Mouse (Mus musculus): Measurements from ENCODE around the gene Midn. TPM values are rescaled to one million over a fixed set of nuclear protein-coding genes. Genes with fewer than 3 reads are reported as not detected.
A peak's percentile ranks its signal among the peaks of the same experiment; 100 is the strongest.

Midn gene
- polyA plus RNA-seq, 1 experiment: 128 TPM

- WGBS: 94% methylated on average over 8 of the region's 8 CpGs
- peaks cover 56% of the 10 kb centered on the region for H3K36me3 ChIP-seq (ENCODE audit: control insufficient read depth, insufficient read depth, low read length)
- DNase-seq (ENCODE audit: low read depth in 1 of 2, low spot score in 2 of 2): no peak
- no peaks in the 10 kb centered on the region for H3K27me3 ChIP-seq (ENCODE audit: control insufficient read depth, insufficient read depth, low read length)
- TF ChIP-seq CTCF (IDR thresholded peaks at IDR 0.05; ENCODE audit: extremely low read depth, insufficient read depth, insufficient read length, insufficient replicate concordance) (no peak), POLR2A (IDR thresholded peaks at IDR 0.05; ENCODE audit: low read depth, low read length) (no peak)
- H3K27ac ChIP-seq (ENCODE audit: insufficient read depth, low read length): no peak overlapping the region
- no peak overlapping the region for H3K4me3 ChIP-seq (ENCODE audit: extremely low read depth, insufficient read depth, insufficient read length)
- no peaks in the 10 kb centered on the region for H3K4me1 ChIP-seq (ENCODE audit: control insufficient read depth, insufficient read depth, insufficient read length)
Observed at GRCm38 (mm10) chr10:80127920-80128319, 20.2 kb upstream of the Midn start.

DNA sequence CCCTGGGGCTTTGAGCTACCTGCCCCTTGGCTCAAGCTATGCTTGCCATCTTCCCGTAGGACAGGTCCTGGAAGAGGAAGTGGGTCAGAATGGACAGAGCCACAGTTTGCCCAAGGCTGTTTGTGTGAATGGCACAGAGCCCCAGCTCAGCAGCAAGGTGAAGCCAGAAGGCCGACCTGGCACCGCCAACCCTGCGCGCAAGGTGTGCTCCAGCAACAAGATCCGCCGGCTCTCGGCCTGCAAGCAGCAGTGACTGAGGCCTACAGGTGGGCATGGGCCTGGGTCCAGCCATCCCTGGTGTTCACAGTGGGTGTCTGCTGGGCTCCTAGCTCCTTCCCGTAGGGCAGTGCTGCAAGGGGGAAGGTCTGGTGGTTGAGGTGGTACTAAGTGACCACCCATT lies 18.2 kb upstream of the Midn start:
- TF ChIP-seq POLR2A (IDR thresholded peaks at IDR 0.05; ENCODE audit: low read depth, low read length): no peak
- no peak for TF ChIP-seq CTCF (IDR thresholded peaks at IDR 0.05; ENCODE audit: extremely low read depth, insufficient read depth, insufficient read length, insufficient replicate concordance)
- no peak for DNase-seq (ENCODE audit: low read depth in 1 of 2, low spot score in 2 of 2)
- peaks cover 49% of the 10 kb centered on the region for H3K36me3 ChIP-seq (ENCODE audit: control insufficient read depth, insufficient read depth, low read length)
- peaks cover 6% of the 10 kb centered on the region; the same call in 1 of the 2 replicates for H3K4me1 ChIP-seq (ENCODE audit: control insufficient read depth, insufficient read depth, insufficient read length)
- H3K27me3 ChIP-seq (ENCODE audit: control insufficient read depth, insufficient read depth, low read length): no peaks in the 10 kb centered on the region
- H3K27ac ChIP-seq (ENCODE audit: insufficient read depth, low read length): no peak overlapping the region
- H3K4me3 ChIP-seq (ENCODE audit: extremely low read depth, insufficient read depth, insufficient read length): no peak overlapping the region
- 97% methylated on average over 9 of the region's 9 CpGs for WGBS

DNA sequence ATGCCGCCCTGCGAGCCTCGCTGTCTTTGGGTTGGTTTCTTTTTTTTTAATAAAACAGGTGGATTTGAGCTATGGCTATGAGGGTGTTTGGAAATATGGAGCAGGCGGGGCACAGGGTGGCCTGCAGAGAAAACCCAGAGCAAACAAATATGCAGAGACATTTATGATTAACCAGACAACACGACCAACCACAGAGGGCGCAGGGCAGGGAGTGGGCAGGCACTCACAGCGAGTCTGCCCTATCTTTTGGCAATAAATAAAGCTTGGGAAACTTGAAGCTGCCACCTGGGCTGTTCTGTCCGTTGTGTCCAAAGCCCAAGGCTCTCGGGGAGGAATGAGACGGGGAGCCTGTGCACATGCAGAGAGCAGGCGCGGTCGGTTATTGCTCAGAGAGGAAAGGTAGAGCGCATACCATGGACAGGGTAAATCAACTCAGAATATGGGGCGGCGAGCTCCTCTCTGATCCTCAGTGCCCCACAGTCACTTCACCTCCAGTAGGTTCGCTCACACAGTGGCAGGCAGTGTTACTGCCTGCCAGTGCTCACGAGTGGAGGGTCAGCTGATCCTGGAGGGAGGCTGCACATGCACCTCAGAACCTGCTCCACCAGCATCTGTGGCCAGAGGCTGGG lies 17.6 kb upstream of the Midn start:
- H3K36me3 ChIP-seq (ENCODE audit: control insufficient read depth, insufficient read depth, low read length): peaks cover 47% of the 10 kb centered on the region
- peaks cover 6% of the 10 kb centered on the region; the same call in 1 of the 2 replicates for H3K4me1 ChIP-seq (ENCODE audit: control insufficient read depth, insufficient read depth, insufficient read length)
- no peak overlapping the region for H3K4me3 ChIP-seq (ENCODE audit: extremely low read depth, insufficient read depth, insufficient read length)
- TF ChIP-seq CTCF (IDR thresholded peaks at IDR 0.05; ENCODE audit: extremely low read depth, insufficient read depth, insufficient read length, insufficient replicate concordance): no peak
- TF ChIP-seq POLR2A (IDR thresholded peaks at IDR 0.05; ENCODE audit: low read depth, low read length): no peak
- 96% methylated on average over 18 of the region's 18 CpGs for WGBS
- H3K27me3 ChIP-seq (ENCODE audit: control insufficient read depth, insufficient read depth, low read length): no peaks in the 10 kb centered on the region
- DNase-seq (ENCODE audit: low read depth in 1 of 2, low spot score in 2 of 2): no peak
- no peak overlapping the region for H3K27ac ChIP-seq (ENCODE audit: insufficient read depth, low read length)

DNA sequence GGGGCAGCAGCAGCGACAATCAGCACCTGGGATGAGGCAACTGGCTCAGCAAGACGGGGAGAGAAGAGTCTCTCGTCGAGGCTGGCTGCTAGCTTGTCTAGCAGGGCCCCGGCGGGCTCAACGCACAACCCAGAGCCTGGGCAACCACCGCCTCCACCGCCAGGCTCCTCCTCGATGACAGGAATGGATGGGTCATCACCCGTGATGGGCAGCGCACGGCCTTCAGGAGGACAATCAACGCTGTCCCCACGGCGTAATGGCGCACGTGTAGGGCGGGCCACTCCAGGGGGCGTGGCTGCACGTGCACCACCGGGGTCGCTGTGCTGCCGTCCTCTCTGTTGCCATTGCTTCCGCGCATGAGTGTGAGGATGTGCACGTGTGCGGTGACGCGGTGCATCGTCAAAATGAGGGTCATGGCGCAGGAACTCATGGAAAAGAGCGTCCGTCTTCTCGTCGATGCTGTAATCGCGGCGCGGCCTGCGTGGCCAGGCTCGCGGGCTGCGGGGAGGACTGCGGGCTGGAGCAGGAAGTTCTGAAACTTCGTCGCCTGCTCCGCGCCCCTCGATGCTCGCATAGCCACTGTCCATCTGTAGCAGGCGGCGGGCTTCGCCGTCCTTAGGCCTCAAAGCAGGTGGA lies 16.6 kb upstream of the Midn start:
- Histone ChIP-seq H3K4me3 (ENCODE audit: extremely low read depth, insufficient read depth, insufficient read length) (no peak overlapping the region), H3K36me3 (ENCODE audit: control insufficient read depth, insufficient read depth, low read length) (peaks cover 38% of the 10 kb centered on the region), H3K4me1 (ENCODE audit: control insufficient read depth, insufficient read depth, insufficient read length) (peaks cover 6% of the 10 kb centered on the region; the same call in 1 of the 2 replicates), H3K27me3 (ENCODE audit: control insufficient read depth, insufficient read depth, low read length) (no peaks in the 10 kb centered on the region), H3K27ac (ENCODE audit: insufficient read depth, low read length) (no peak overlapping the region)
- WGBS: 80% methylated on average over 55 of the region's 55 CpGs
- DNase-seq (ENCODE audit: low read depth in 1 of 2, low spot score in 2 of 2): no peak
- TF ChIP-seq CTCF (IDR thresholded peaks at IDR 0.05; ENCODE audit: extremely low read depth, insufficient read depth, insufficient read length, insufficient replicate concordance): no peak
- TF ChIP-seq POLR2A (IDR thresholded peaks at IDR 0.05; ENCODE audit: low read depth, low read length): no peak

GRCm38 (mm10) chr10:80131952-80132350 lies 16.1 kb upstream of the Midn start:
- WGBS: 86% methylated on average over 27 of the region's 27 CpGs

GRCm38 (mm10) chr10:80133226-80133849 lies 14.7 kb upstream of the Midn start:
- peaks cover 3% of the 10 kb centered on the region; the same call in 1 of the 2 replicates for H3K27me3 ChIP-seq (ENCODE audit: control insufficient read depth, insufficient read depth, low read length)
- H3K4me1 ChIP-seq (ENCODE audit: control insufficient read depth, insufficient read depth, insufficient read length): peaks cover 7% of the 10 kb centered on the region; the same call in 1 of the 2 replicates
- H3K27ac ChIP-seq (ENCODE audit: insufficient read depth, low read length): peak overlapping the region; percentile 35
- no peak for DNase-seq (ENCODE audit: low read depth in 1 of 2, low spot score in 2 of 2)
- H3K36me3 ChIP-seq (ENCODE audit: control insufficient read depth, insufficient read depth, low read length): peaks cover 26% of the 10 kb centered on the region
- H3K4me3 ChIP-seq (ENCODE audit: extremely low read depth, insufficient read depth, insufficient read length): no peak overlapping the region
- WGBS: 50% methylated on average over 8 of the region's 8 CpGs
- TF ChIP-seq CTCF (IDR thresholded peaks at IDR 0.05; ENCODE audit: extremely low read depth, insufficient read depth, insufficient read length, insufficient replicate concordance) (no peak), POLR2A (IDR thresholded peaks at IDR 0.05; ENCODE audit: low read depth, low read length) (no peak)

More at GRCm38 (mm10) chr10:80131952-80132350, 16.1 kb upstream of the Midn start:
- Histone ChIP-seq H3K27me3 (ENCODE audit: control insufficient read depth, insufficient read depth, low read length) (no peaks in the 10 kb centered on the region), H3K4me3 (ENCODE audit: extremely low read depth, insufficient read depth, insufficient read length) (no peak overlapping the region), H3K4me1 (ENCODE audit: control insufficient read depth, insufficient read depth, insufficient read length) (peaks cover 6% of the 10 kb centered on the region; the same call in 1 of the 2 replicates), H3K36me3 (ENCODE audit: control insufficient read depth, insufficient read depth, low read length) (peaks cover 35% of the 10 kb centered on the region), H3K27ac (ENCODE audit: insufficient read depth, low read length) (no peak overlapping the region)
- DNase-seq (ENCODE audit: low read depth in 1 of 2, low spot score in 2 of 2): no peak
- TF ChIP-seq CTCF (IDR thresholded peaks at IDR 0.05; ENCODE audit: extremely low read depth, insufficient read depth, insufficient read length, insufficient replicate concordance) (no peak), POLR2A (IDR thresholded peaks at IDR 0.05; ENCODE audit: low read depth, low read length) (no peak)

Data from spleen, adult 2 months (tissue).